Mouse (Mus musculus): ENCODE measurements around the gene Mtmr12. TPM values are rescaled to one million over a fixed set of nuclear protein-coding genes. Genes with fewer than 3 reads are reported as not detected.
"Not testable (repeated sequence)": the region's sequence is repeated elsewhere in the genome, so short reads cannot be mapped to it uniquely, and the experiment has no call there.

Mtmr12 gene
- 18.7 and 19.0 TPM in 2 replicates for polyA plus RNA-seq (2012; rRNA removed)

DNA sequence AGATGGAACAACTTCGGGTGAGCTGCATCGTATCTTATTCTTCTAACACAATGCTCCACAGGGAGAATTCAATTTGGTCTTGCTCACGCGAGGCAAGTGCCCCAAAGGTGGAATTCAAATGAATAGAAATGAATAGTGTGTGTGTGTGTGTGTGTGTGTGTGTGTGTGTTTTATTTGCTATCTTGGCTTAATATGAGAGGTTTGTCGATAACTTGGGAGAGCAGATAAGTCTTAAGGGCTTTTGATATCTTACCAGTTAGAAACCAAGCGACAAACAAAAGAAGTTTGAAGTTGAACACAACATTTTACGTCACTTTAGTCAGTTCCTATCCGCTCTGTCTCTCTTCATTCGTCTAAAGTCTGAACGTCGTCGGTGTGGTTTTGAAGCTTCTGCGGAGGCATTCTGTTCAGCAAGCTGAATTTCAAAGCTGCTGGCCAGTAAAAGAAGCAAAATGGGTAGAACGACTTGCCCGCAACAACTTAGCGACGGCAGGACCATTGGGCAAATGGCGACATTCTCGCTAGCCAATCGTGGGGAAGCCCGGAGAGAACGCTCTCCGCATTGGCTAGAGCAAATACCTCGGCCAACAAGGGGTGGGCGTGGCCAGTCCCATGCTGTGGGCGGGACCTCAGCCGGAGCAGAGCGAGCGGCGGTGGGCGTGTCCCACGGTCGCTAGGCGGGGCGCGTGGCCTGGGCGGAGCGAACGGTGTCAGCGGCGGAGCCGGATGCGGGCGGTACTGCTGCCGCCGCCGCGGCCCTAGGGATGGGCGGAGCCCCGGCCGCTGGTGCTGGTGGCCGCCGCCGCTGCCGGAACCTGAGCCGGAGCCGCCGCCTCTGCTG lies at the start of gene Mtmr12:
Gene Mtmr12, plus strand, starts transcription at position 710 of the 841 bp plus-strand sequence.
- Histone ChIP-seq H3K27me3 (ENCODE audit: control insufficient read depth, insufficient read depth, low read length) (no peaks in the 10 kb centered on the region), H3K27ac (ENCODE audit: insufficient read depth, low read length) (peak within 1 kb of the TSS; percentile 60), H3K4me1 (ENCODE audit: control insufficient read depth, insufficient read depth, low read length) (peaks cover 18% of the 10 kb centered on the region), H3K4me3 (replicated peaks; ENCODE audit: insufficient read depth, low read depth, low read length) (peak within 1 kb of the TSS; percentile 72)
- WGBS, result under 1% methylated on average over 57 of the region's 58 CpGs
- peak; percentile 100 for DNase-seq
- TF ChIP-seq CTCF (IDR thresholded peaks at IDR 0.05; ENCODE audit: borderline replicate concordance, insufficient read depth, low read depth, low read length), result no peak
- TF ChIP-seq POLR2A (IDR thresholded peaks at IDR 0.05; ENCODE audit: borderline replicate concordance, insufficient read depth, low read length), result peak; percentile 60; the same call in 1 of the 2 replicates

- Histone ChIP-seq H3K27me3 (ENCODE audit: control insufficient read depth, insufficient read depth, low read length) (no peaks in the 10 kb centered on the region), H3K27ac (ENCODE audit: insufficient read depth, low read length) (no peak overlapping the region), H3K4me3 (replicated peaks; ENCODE audit: insufficient read depth, low read depth, low read length) (no peak overlapping the region), H3K4me1 (ENCODE audit: control insufficient read depth, insufficient read depth, low read length) (no peaks in the 10 kb centered on the region)
- 62% methylated on average over 5 of the region's 5 CpGs for WGBS
- DNase-seq, result no peak
- TF ChIP-seq CTCF (IDR thresholded peaks at IDR 0.05; ENCODE audit: borderline replicate concordance, insufficient read depth, low read depth, low read length), result no peak
- TF ChIP-seq POLR2A (IDR thresholded peaks at IDR 0.05; ENCODE audit: borderline replicate concordance, insufficient read depth, low read length), result no peak
These were observed 26.7 kb upstream of the Mtmr12 start for GRCm38 (mm10) chr15:12178126-12178525.

- not testable (repeated sequence) for H3K27ac ChIP-seq (ENCODE audit: insufficient read depth, low read length); H3K4me1 ChIP-seq (ENCODE audit: control insufficient read depth, insufficient read depth, low read length); H3K27me3 ChIP-seq (ENCODE audit: control insufficient read depth, insufficient read depth, low read length); H3K4me3 ChIP-seq (replicated peaks; ENCODE audit: insufficient read depth, low read depth, low read length); DNase-seq
- WGBS, result 90% methylated on average over 13 of the region's 13 CpGs
These were observed 23.5 kb upstream of the Mtmr12 start for GRCm38 (mm10) chr15:12181181-12181805.

DNA sequence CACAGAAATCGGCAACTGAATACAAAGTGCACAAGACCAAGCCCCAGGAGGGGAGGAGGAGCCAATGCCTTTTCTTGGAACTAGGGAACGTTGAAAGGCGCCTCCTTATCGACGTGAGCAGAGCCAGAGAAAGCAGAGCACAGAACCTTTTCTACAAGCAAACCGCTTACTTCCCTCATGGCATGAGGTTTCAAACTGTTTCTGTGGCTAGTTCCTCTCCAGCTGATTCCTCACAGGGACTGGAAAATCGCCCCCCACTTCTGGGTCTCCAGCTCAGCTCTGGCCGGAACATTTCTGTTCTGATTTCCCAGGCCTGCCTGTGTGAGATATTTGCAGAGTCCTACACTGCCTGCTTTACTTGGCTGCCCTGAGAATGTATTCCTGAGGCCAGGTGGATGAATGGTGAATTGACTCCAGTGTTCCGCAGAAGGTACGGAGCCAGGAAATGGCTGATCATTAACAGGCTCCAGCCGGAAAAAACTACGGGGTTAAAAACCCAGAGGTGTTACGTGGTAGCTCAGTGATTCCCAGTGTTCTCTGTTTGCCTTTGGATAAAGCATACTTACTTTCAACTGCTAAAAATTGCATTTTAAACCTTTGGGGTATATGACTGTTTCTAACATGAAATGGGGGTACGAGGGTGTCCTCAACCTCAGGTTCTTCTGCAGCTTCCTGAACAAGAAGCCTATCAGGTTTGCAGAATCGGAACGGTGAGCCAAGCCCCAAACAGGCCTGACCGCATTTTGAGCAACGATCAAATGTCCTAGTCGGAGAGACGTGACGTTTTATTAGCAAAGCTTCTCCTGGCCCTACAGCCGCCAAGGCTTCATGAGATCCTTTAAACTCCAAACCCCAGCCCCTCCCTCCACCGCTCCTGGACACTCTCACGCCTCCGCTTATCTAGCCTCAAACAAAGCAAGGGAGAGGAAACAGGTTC lies 10.7 kb upstream of the Mtmr12 start:
- Histone ChIP-seq H3K27me3 (ENCODE audit: control insufficient read depth, insufficient read depth, low read length) (no peaks in the 10 kb centered on the region), H3K27ac (ENCODE audit: insufficient read depth, low read length) (no peak overlapping the region), H3K4me3 (replicated peaks; ENCODE audit: insufficient read depth, low read depth, low read length) (no peak overlapping the region), H3K4me1 (ENCODE audit: control insufficient read depth, insufficient read depth, low read length) (no peaks in the 10 kb centered on the region)
- TF ChIP-seq CTCF (IDR thresholded peaks at IDR 0.05; ENCODE audit: borderline replicate concordance, insufficient read depth, low read depth, low read length) (no peak), POLR2A (IDR thresholded peaks at IDR 0.05; ENCODE audit: borderline replicate concordance, insufficient read depth, low read length) (no peak)
- DNase-seq, result no peak
- WGBS, result 68% methylated on average over 25 of the region's 25 CpGs

DNA sequence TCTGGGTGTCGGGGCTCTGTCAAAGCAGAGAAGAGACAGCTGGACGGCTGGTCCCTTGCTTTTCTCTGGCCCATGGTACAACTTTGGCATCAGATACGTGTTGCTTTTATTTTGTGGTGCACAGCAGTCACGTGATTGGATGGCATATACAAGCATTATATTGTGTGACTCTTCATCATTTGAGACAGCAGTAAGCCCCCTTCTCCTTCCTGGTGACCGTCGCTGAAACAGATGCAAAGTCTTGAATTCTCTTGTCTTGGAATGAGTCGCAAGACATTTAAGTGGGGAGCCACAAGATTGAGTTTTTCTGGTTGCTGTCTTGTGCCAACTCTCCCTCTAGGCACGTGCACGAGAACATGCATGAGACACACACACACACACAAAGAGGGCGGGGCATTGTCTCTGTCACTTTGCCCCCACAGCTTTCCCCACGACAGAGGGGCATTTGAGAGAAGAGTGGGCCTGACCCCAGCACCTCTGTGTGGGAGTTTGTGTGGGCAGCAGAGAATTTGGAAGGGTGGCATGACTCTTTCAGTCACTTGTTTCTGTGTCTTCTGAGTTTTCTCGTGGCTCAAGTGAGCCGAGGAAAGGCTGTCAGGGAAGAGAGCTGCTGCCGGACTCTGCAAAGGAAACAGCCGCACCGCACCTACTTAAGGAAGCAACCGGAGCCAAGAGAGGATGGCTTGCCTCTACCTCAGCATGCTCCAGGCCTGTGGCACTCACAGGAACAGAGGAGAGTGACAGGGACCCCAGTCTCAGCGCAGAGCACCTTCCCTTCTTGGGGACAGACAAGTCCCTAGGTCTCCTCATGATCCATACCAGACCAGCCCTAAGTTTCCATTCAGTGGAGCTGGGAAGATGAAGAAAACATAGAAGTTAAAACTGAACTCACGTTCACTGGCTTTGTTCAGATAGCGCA lies 9.8 kb upstream of the Mtmr12 start:
- 67% methylated on average over 20 of the region's 20 CpGs for WGBS
- Histone ChIP-seq H3K27ac (ENCODE audit: insufficient read depth, low read length) (no peak overlapping the region), H3K27me3 (ENCODE audit: control insufficient read depth, insufficient read depth, low read length) (no peaks in the 10 kb centered on the region), H3K4me3 (replicated peaks; ENCODE audit: insufficient read depth, low read depth, low read length) (no peak overlapping the region), H3K4me1 (ENCODE audit: control insufficient read depth, insufficient read depth, low read length) (no peaks in the 10 kb centered on the region)
- no peak for DNase-seq
- no peak for TF ChIP-seq CTCF (IDR thresholded peaks at IDR 0.05; ENCODE audit: borderline replicate concordance, insufficient read depth, low read depth, low read length)
- no peak for TF ChIP-seq POLR2A (IDR thresholded peaks at IDR 0.05; ENCODE audit: borderline replicate concordance, insufficient read depth, low read length)

- TF ChIP-seq CTCF (IDR thresholded peaks at IDR 0.05; ENCODE audit: borderline replicate concordance, insufficient read depth, low read depth, low read length) (no peak), POLR2A (IDR thresholded peaks at IDR 0.05; ENCODE audit: borderline replicate concordance, insufficient read depth, low read length) (no peak)
- H3K4me1 ChIP-seq (ENCODE audit: control insufficient read depth, insufficient read depth, low read length), result no peaks in the 10 kb centered on the region
- no peak overlapping the region for H3K27ac ChIP-seq (ENCODE audit: insufficient read depth, low read length)
- no peak for DNase-seq
- H3K4me3 ChIP-seq (replicated peaks; ENCODE audit: insufficient read depth, low read depth, low read length), result no peak overlapping the region
- H3K27me3 ChIP-seq (ENCODE audit: control insufficient read depth, insufficient read depth, low read length), result no peaks in the 10 kb centered on the region
- 78% methylated on average over 5 of the region's 6 CpGs for WGBS
These were observed 8.9 kb upstream of the Mtmr12 start for GRCm38 (mm10) chr15:12195966-12196365.
